Mouse (Mus musculus): ENCODE measurements around the gene RPS10-NUDT3. TPM values are rescaled to one million over a fixed set of nuclear protein-coding genes. Genes with fewer than 3 reads are reported as not detected.
A peak's percentile ranks its signal among the peaks of the same experiment; 100 is the strongest.

Gene RPS10-NUDT3
- polyA plus RNA-seq, 1 experiment from 2014 or later, result not detected

DNA sequence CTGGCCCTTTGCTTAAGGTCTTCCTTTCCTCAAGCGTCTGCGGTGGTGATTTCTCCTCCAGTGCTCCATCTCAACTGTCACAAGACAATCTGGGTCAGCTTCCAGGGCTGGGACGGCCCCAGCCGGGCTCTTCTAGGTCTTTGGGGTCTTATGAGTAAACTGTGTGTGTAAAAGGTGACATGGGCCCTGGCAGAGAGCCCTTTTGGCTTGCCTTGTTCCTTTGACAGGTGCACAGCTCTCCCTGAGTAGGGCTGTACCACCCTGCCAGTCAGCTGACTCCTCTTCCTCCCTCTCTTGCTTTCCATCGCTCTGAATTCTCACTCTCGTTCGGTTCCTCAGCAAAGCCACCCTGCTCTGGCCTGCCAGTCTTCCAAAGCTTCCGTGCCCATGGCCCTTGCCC lies 22.1 kb upstream of the RPS10-NUDT3 start:
- Histone ChIP-seq H3K27me3 (ENCODE audit: control insufficient read depth, insufficient read depth, low read length) (peaks cover 3% of the 10 kb centered on the region; the same call in 1 of the 2 replicates), H3K36me3 (ENCODE audit: control insufficient read depth, insufficient read depth, low read length) (no peaks in the 10 kb centered on the region), H3K4me1 (ENCODE audit: control insufficient read depth, insufficient read depth, low read length) (peaks cover 9% of the 10 kb centered on the region), H3K4me3 (ENCODE audit: low read depth, low read length) (no peak overlapping the region), H3K9me3 (ENCODE audit: control insufficient read depth, low read length) (no peaks in the 10 kb centered on the region), H3K9ac (ENCODE audit: low read length) (no peak overlapping the region), H3K27ac (replicated peaks; ENCODE audit: low read depth, low read length) (no peak overlapping the region), H3K4me2 (ENCODE audit: low read depth, severe bottlenecking) (no peak overlapping the region)
- no peak for DNase-seq (ENCODE audit: low spot score)
- 71% methylated on average over 8 of the region's 8 CpGs for WGBS
- ATAC-seq (ENCODE audit: insufficient number of reproducible peaks, low FRiP score, low TSS enrichment, low read depth), result no peak

DNA sequence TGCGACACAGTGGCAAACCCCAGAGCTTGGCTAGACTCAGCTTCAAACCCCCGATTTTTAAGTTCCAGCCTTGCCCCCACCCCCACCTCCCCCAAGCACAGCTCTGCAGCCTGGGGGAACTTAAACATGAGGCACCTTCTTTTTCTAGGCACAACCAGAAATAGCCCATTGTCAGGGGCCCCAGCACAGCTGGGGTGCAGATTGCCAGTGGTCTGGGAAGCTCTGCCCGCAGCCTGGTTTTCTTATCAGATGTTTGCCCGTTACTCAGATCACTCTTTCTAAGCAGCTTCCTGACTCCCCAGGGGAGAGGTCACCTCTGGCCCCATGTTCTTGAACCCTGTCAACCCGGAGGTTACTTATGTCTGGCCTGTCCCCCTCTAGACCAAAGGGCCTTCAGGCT lies 21.4 kb upstream of the RPS10-NUDT3 start:
- Histone ChIP-seq H3K4me2 (ENCODE audit: low read depth, severe bottlenecking) (peak overlapping the region; percentile 95), H3K9me3 (ENCODE audit: control insufficient read depth, low read length) (no peaks in the 10 kb centered on the region), H3K36me3 (ENCODE audit: control insufficient read depth, insufficient read depth, low read length) (no peaks in the 10 kb centered on the region), H3K4me1 (ENCODE audit: control insufficient read depth, insufficient read depth, low read length) (peaks cover 9% of the 10 kb centered on the region), H3K4me3 (ENCODE audit: low read depth, low read length) (peak overlapping the region; percentile 57; the same call in 1 of the 2 replicates), H3K27ac (replicated peaks; ENCODE audit: low read depth, low read length) (no peak overlapping the region), H3K9ac (ENCODE audit: low read length) (0 out of 2 replicates have a peak overlapping the region, but pooled peaks have one; percentile 9), H3K27me3 (ENCODE audit: control insufficient read depth, insufficient read depth, low read length) (peaks cover 3% of the 10 kb centered on the region; the same call in 1 of the 2 replicates)
- 8% methylated on average over 5 of the region's 5 CpGs for WGBS
- ATAC-seq (ENCODE audit: insufficient number of reproducible peaks, low FRiP score, low TSS enrichment, low read depth), result no peak
- DNase-seq (ENCODE audit: low spot score), result no peak

DNA sequence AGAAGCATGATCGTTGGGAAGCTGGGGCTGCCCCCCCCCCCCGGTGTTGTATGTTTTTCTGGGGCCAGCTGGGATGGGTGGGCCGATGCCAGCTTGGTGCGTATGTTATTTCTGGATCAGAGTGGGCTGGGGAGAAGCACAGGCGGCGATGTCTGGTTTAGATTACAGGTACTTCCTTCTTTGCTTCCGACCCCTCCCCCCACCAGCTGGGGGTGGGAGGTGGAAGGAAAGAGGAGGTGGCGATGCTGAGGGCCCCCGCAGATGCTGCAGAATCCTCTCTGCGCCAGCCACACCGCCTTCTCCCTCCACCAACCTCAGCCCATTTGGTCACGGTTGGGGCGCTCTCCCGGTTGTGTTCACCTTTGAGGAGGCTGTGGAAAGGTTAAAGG lies 21.0 kb upstream of the RPS10-NUDT3 start:
- Histone ChIP-seq H3K9ac (ENCODE audit: low read length) (peak overlapping the region; percentile 48; the same call in 1 of the 2 replicates), H3K4me1 (ENCODE audit: control insufficient read depth, insufficient read depth, low read length) (peaks cover 9% of the 10 kb centered on the region), H3K27me3 (ENCODE audit: control insufficient read depth, insufficient read depth, low read length) (peaks cover 3% of the 10 kb centered on the region; the same call in 1 of the 2 replicates), H3K4me3 (ENCODE audit: low read depth, low read length) (peak overlapping the region; percentile 57), H3K27ac (replicated peaks; ENCODE audit: low read depth, low read length) (no peak overlapping the region), H3K4me2 (ENCODE audit: low read depth, severe bottlenecking) (peak overlapping the region; percentile 95), H3K9me3 (ENCODE audit: control insufficient read depth, low read length) (no peaks in the 10 kb centered on the region), H3K36me3 (ENCODE audit: control insufficient read depth, insufficient read depth, low read length) (no peaks in the 10 kb centered on the region)
- ATAC-seq (ENCODE audit: insufficient number of reproducible peaks, low FRiP score, low TSS enrichment, low read depth), result peak; percentile 41; the same call in 1 of the 2 replicates
- 1% methylated on average over 12 of the region's 14 CpGs for WGBS
- peak; percentile 73 for DNase-seq (ENCODE audit: low spot score)

DNA sequence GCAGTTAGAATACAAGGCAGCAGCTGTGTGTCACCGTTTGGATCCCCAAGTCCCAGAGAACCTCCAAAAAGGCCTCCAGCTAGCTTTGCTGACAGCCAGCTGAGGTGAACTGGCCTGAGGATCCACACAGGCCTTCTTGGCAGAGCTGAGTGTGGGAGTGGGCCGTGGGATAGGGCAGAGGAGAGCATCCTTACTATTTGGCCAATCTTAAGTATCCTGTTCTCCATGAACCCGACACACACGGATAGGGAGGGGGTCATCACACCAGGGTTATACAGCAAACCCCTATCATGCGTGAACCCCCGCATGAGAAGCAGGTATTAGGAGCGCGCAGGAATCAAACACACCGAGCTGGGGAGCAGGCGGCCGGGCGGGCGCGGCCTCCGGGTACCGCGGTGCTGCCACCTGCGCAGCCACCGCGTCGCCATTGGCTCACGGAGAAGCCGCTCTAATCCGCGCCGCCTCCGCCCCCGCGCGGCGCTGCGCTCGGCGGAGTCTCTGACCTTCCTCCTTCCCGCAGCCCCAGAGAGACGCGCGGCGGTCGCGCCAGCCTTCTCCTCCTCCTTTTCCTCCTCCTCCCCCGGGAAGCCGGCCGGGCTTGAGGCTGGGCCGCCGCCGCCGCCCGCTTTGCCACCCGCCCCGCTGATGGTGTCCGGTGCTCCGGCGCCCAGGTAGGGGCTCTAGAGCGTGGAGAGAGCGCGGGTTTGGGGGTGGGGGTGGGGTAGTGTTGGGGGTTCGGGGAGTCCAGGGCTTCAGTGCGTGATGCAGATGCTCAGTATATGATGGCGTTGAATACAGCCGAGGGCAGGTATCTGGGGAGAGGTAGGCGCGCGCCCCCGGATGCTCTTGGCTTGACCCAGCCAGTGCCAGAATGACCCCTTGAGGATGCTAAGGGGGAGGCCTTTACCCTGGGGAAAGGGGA lies 20.3 kb upstream of the RPS10-NUDT3 start, which contains the start of gene Pacsin1:
TSS of gene Pacsin1 (plus strand) at position 421 of the 922 bp plus-strand sequence.
- H3K9me3 ChIP-seq (ENCODE audit: control insufficient read depth, low read length), result no peaks in the 10 kb centered on the region
- peak within 1 kb of the TSS; percentile 48; the same call in 1 of the 2 replicates for H3K9ac ChIP-seq (ENCODE audit: low read length)
- DNase-seq (ENCODE audit: low spot score) (peak; percentile 65), ATAC-seq (ENCODE audit: insufficient number of reproducible peaks, low FRiP score, low TSS enrichment, low read depth) (peak; percentile 48)
- H3K36me3 ChIP-seq (ENCODE audit: control insufficient read depth, insufficient read depth, low read length), result no peaks in the 10 kb centered on the region
- under 1% methylated on average over 61 of the region's 65 CpGs for WGBS
- peak within 1 kb of the TSS; percentile 95 for H3K4me2 ChIP-seq (ENCODE audit: low read depth, severe bottlenecking)
- peaks cover 9% of the 10 kb centered on the region for H3K4me1 ChIP-seq (ENCODE audit: control insufficient read depth, insufficient read depth, low read length)
- H3K27me3 ChIP-seq (ENCODE audit: control insufficient read depth, insufficient read depth, low read length), result peaks cover 3% of the 10 kb centered on the region; the same call in 1 of the 2 replicates
- peak within 1 kb of the TSS; percentile 57 for H3K4me3 ChIP-seq (ENCODE audit: low read depth, low read length)
- H3K27ac ChIP-seq (replicated peaks; ENCODE audit: low read depth, low read length), result no peak within 1 kb of the TSS

DNA sequence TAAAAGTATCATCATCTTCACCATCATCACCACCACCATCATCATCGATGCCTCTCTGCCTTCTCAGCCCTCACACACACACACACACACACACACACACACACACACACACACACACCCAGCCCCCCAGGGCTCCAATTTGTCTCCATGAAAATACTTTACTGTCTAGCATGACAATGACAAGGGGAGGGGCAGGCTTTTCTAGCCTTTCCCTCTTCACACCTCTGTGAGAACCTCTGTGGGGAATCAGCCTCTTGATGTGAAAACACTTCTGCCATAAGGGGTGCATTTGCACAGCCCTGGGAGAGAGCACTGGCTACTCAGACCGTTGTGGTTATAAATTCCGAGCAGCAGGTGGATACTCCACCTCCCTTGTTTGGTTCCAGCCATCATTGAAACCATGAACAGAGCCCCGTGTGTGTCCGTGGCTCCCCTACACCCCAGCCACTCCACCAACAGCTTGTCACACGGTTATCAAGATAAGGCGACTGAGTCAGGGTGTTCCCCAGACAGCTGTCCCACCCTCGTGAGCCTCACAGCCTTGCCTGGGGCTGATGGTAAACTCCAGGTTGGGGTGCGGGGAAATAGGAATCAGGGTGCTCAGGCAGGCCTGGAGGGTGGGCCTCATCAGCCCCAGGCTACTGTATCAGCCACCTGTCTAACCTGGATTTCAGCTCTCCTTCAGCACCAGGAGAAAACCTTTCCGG lies 18.4 kb upstream of the RPS10-NUDT3 start:
- H3K9ac ChIP-seq (ENCODE audit: low read length), result no peak overlapping the region
- no peak for ATAC-seq (ENCODE audit: insufficient number of reproducible peaks, low FRiP score, low TSS enrichment, low read depth)
- no peak for DNase-seq (ENCODE audit: low spot score)
- H3K36me3 ChIP-seq (ENCODE audit: control insufficient read depth, insufficient read depth, low read length), result no peaks in the 10 kb centered on the region
- H3K9me3 ChIP-seq (ENCODE audit: control insufficient read depth, low read length), result no peaks in the 10 kb centered on the region
- H3K27me3 ChIP-seq (ENCODE audit: control insufficient read depth, insufficient read depth, low read length), result peaks cover 3% of the 10 kb centered on the region; the same call in 1 of the 2 replicates
- no peak overlapping the region for H3K4me2 ChIP-seq (ENCODE audit: low read depth, severe bottlenecking)
- H3K4me3 ChIP-seq (ENCODE audit: low read depth, low read length), result no peak overlapping the region
- H3K27ac ChIP-seq (replicated peaks; ENCODE audit: low read depth, low read length), result no peak overlapping the region
- 42% methylated on average over 10 of the region's 10 CpGs for WGBS
- peaks cover 9% of the 10 kb centered on the region for H3K4me1 ChIP-seq (ENCODE audit: control insufficient read depth, insufficient read depth, low read length)

DNA sequence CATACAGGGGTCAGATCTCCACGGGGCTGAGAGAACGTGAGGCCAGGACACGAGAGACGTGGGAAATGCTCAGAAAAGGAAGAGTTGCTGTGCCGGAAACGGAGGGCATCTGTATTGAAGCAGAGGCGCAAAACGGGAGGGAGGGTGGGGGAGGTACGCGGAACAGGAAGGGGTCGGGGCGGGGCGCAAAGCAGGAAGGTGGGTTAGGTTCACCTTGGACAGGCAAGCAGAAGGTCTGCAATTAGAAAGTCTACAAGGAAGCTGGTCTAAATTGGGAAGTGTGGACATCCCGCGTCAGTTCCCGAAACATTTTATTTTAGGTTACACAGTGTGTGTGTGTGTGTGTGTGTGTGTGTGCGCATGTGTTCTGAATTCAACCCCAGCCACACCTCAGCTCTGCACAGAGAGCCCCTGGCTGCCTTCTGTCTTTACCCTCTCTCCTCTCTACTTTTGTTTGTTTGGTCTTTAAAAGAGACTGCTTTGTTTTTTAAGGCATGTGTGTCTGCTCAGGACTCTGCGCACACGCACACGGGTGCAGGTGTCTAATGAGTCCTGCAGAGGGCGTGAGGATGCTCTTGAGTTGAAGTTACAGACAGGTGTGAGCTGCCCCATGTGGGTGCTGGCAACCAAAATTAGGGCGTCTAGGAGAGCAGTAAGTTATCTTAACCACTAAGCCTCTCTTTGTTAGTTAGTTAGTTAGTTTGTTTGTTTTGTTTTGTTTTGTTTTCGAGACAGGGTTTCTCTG lies 17.2 kb upstream of the RPS10-NUDT3 start:
- Histone ChIP-seq H3K36me3 (ENCODE audit: control insufficient read depth, insufficient read depth, low read length) (no peaks in the 10 kb centered on the region), H3K4me2 (ENCODE audit: low read depth, severe bottlenecking) (no peak overlapping the region), H3K27me3 (ENCODE audit: control insufficient read depth, insufficient read depth, low read length) (peaks cover 3% of the 10 kb centered on the region; the same call in 1 of the 2 replicates), H3K4me1 (ENCODE audit: control insufficient read depth, insufficient read depth, low read length) (peaks cover 9% of the 10 kb centered on the region), H3K9ac (ENCODE audit: low read length) (no peak overlapping the region), H3K27ac (replicated peaks; ENCODE audit: low read depth, low read length) (no peak overlapping the region), H3K9me3 (ENCODE audit: control insufficient read depth, low read length) (no peaks in the 10 kb centered on the region), H3K4me3 (ENCODE audit: low read depth, low read length) (no peak overlapping the region)
- 84% methylated on average over 23 of the region's 23 CpGs for WGBS
- DNase-seq (ENCODE audit: low spot score) (no peak), ATAC-seq (ENCODE audit: insufficient number of reproducible peaks, low FRiP score, low TSS enrichment, low read depth) (no peak)

DNA sequence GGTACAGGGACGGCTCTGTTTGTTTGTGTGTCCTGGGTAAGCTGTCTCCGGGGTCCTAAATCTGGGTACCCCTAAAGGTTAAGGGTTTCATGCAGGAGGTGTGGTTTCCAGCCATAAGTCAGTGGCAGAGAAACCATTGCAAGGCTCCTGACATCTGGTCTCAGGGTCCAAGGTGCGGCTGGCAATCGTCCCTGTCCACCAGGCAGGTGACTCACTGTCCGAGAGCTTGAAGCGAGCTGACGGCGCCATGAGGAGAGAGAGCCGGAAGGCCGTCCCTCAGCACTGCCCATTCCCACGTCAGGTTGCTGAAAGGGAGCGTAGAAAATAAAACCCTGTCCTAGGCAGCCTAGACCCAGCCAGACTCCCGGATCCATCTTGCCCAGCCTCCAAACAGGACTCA lies 15.6 kb upstream of the RPS10-NUDT3 start:
- Histone ChIP-seq H3K9me3 (ENCODE audit: control insufficient read depth, low read length) (no peaks in the 10 kb centered on the region), H3K4me1 (ENCODE audit: control insufficient read depth, insufficient read depth, low read length) (no peaks in the 10 kb centered on the region; the same call in 1 of the 2 replicates), H3K4me3 (ENCODE audit: low read depth, low read length) (no peak overlapping the region), H3K36me3 (ENCODE audit: control insufficient read depth, insufficient read depth, low read length) (no peaks in the 10 kb centered on the region), H3K4me2 (ENCODE audit: low read depth, severe bottlenecking) (no peak overlapping the region), H3K27me3 (ENCODE audit: control insufficient read depth, insufficient read depth, low read length) (no peaks in the 10 kb centered on the region; the same call in 1 of the 2 replicates), H3K27ac (replicated peaks; ENCODE audit: low read depth, low read length) (no peak overlapping the region), H3K9ac (ENCODE audit: low read length) (no peak overlapping the region)
- DNase-seq (ENCODE audit: low spot score) (no peak), ATAC-seq (ENCODE audit: insufficient number of reproducible peaks, low FRiP score, low TSS enrichment, low read depth) (no peak)
- WGBS, result 73% methylated on average over 13 of the region's 13 CpGs

DNA sequence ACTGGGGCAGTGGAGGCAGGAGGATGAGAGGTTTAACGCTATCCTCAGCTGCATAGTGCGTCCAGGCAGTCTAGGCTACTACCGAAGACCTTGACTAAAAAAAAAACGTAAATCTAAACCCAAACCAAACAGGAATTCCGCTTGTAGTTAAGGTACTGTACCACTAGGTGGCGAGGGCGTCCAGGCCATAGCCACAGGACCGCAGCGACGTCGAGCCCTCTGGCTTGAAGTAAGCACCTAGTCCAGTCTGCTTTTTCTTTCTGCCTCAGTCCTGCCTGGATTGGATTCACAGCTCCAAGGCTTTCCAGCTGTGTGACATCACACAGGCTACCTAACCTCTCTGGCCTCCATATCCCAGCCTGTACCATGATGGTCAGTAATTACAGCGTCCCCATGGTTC lies 15.1 kb upstream of the RPS10-NUDT3 start:
- H3K9ac ChIP-seq (ENCODE audit: low read length), result no peak overlapping the region
- WGBS, result 11% methylated on average over 12 of the region's 12 CpGs
- no peaks in the 10 kb centered on the region; the same call in 1 of the 2 replicates for H3K4me1 ChIP-seq (ENCODE audit: control insufficient read depth, insufficient read depth, low read length)
- H3K27ac ChIP-seq (replicated peaks; ENCODE audit: low read depth, low read length), result no peak overlapping the region
- H3K4me3 ChIP-seq (ENCODE audit: low read depth, low read length), result no peak overlapping the region
- no peaks in the 10 kb centered on the region for H3K9me3 ChIP-seq (ENCODE audit: control insufficient read depth, low read length)
- DNase-seq (ENCODE audit: low spot score), result peak; percentile 83
- no peaks in the 10 kb centered on the region for H3K27me3 ChIP-seq (ENCODE audit: control insufficient read depth, insufficient read depth, low read length)
- H3K36me3 ChIP-seq (ENCODE audit: control insufficient read depth, insufficient read depth, low read length), result no peaks in the 10 kb centered on the region
- no peak for ATAC-seq (ENCODE audit: insufficient number of reproducible peaks, low FRiP score, low TSS enrichment, low read depth)
- no peak overlapping the region for H3K4me2 ChIP-seq (ENCODE audit: low read depth, severe bottlenecking)

Data from limb, embryonic 11.5 days (tissue).